Mouse (Mus musculus): Measurements from ENCODE around the gene Bcl7c. TPM values are rescaled to one million over a fixed set of nuclear protein-coding genes. Genes with fewer than 3 reads are reported as not detected.

Bcl7c gene
- polyA plus RNA-seq, 1 experiment from 2014 or later = 26.9 TPM

- 72% methylated on average over 4 of the region's 4 CpGs for WGBS (ENCODE audit: insufficient replicate concordance)
- DNase-seq (no peak), ATAC-seq (ENCODE audit: low read depth) (no peak)
These were observed 6.1 kb upstream of the Bcl7c start for GRCm38 (mm10) chr7:127714816-127715215.

GRCm38 (mm10) chr7:127712461-127713385, 4.0 kb upstream of the Bcl7c start, which contains the start of gene Ctf1:
Ctf1 (plus strand) TSS chr7:127712736.
- peak within 1 kb of the TSS; percentile 69 for H3K4me2 ChIP-seq
- 5% methylated on average over 28 of the region's 28 CpGs for WGBS (ENCODE audit: insufficient replicate concordance)
- DNase-seq = peak; percentile 54
- H3K27me3 ChIP-seq = peaks cover 10% of the 10 kb centered on the region
- H3K4me1 ChIP-seq (replicated peaks) = peaks cover 48% of the 10 kb centered on the region
- no peak for ATAC-seq (ENCODE audit: low read depth)
- peak within 1 kb of the TSS; percentile 74 for H3K27ac ChIP-seq
- no peaks in the 10 kb centered on the region for H3K9me3 ChIP-seq (replicated peaks)
- H3K36me3 ChIP-seq = no peaks in the 10 kb centered on the region
- peak within 1 kb of the TSS; percentile 48 for H3K4me3 ChIP-seq (replicated peaks)
- peak within 1 kb of the TSS; percentile 61 for H3K9ac ChIP-seq

More at GRCm38 (mm10) chr7:127714816-127715215, 6.1 kb upstream of the Bcl7c start:
- H3K4me3 ChIP-seq (replicated peaks) = no peak overlapping the region
- H3K4me2 ChIP-seq = no peak overlapping the region
- peaks cover 11% of the 10 kb centered on the region for H3K27me3 ChIP-seq
- no peaks in the 10 kb centered on the region for H3K9me3 ChIP-seq (replicated peaks)
- H3K9ac ChIP-seq = no peak overlapping the region
- H3K27ac ChIP-seq = no peak overlapping the region
- H3K4me1 ChIP-seq (replicated peaks) = peaks cover 33% of the 10 kb centered on the region
- no peaks in the 10 kb centered on the region for H3K36me3 ChIP-seq

- no peak for ATAC-seq (ENCODE audit: low read depth)
- WGBS (ENCODE audit: insufficient replicate concordance) = 49% methylated on average over 3 of the region's 3 CpGs
These were observed 2.7 kb upstream of the Bcl7c start for GRCm38 (mm10) chr7:127711456-127711855.

GRCm38 (mm10) chr7:127711031-127711430, 2.3 kb upstream of the Bcl7c start:
- peaks cover 6% of the 10 kb centered on the region for H3K36me3 ChIP-seq
- H3K4me3 ChIP-seq (replicated peaks) = no peak overlapping the region
- H3K27ac ChIP-seq = 0 out of 2 replicates have a peak overlapping the region, but pooled peaks have one; percentile 15
- H3K4me2 ChIP-seq = no peak overlapping the region
- no peak overlapping the region for H3K9ac ChIP-seq
- ATAC-seq (ENCODE audit: low read depth) (no peak), DNase-seq (no peak)
- H3K9me3 ChIP-seq (replicated peaks) = no peaks in the 10 kb centered on the region
- no peaks in the 10 kb centered on the region for H3K27me3 ChIP-seq
- 86% methylated on average over 3 of the region's 3 CpGs for WGBS (ENCODE audit: insufficient replicate concordance)
- peaks cover 47% of the 10 kb centered on the region for H3K4me1 ChIP-seq (replicated peaks)

More at GRCm38 (mm10) chr7:127711456-127711855, 2.7 kb upstream of the Bcl7c start:
- Histone ChIP-seq H3K9ac (no peak overlapping the region), H3K27ac (peak overlapping the region; percentile 74; the same call in 1 of the 2 replicates), H3K4me1 (replicated peaks) (peaks cover 47% of the 10 kb centered on the region), H3K27me3 (no peaks in the 10 kb centered on the region), H3K4me2 (no peak overlapping the region), H3K36me3 (peaks cover 1% of the 10 kb centered on the region; the same call in 1 of the 2 replicates), H3K4me3 (replicated peaks) (no peak overlapping the region), H3K9me3 (replicated peaks) (no peaks in the 10 kb centered on the region)
- DNase-seq = no peak

GRCm38 (mm10) chr7:127709261-127709979, 687 bp upstream of the Bcl7c start:
- peaks cover 15% of the 10 kb centered on the region for H3K36me3 ChIP-seq
- peak overlapping the region; percentile 89 for H3K27ac ChIP-seq
- H3K9me3 ChIP-seq (replicated peaks) = no peaks in the 10 kb centered on the region
- H3K4me2 ChIP-seq = peak overlapping the region; percentile 97
- peaks cover 49% of the 10 kb centered on the region for H3K4me1 ChIP-seq (replicated peaks)
- H3K4me3 ChIP-seq (replicated peaks) = peak overlapping the region; percentile 77
- DNase-seq (no peak), ATAC-seq (ENCODE audit: low read depth) (no peak)
- H3K27me3 ChIP-seq = no peaks in the 10 kb centered on the region
- H3K9ac ChIP-seq = peak overlapping the region; percentile 84
- WGBS (ENCODE audit: insufficient replicate concordance) = 61% methylated on average over 5 of the region's 5 CpGs

GRCm38 (mm10) chr7:127707957-127708206, 851 bp downstream of the Bcl7c start:
- peak overlapping the region; percentile 97 for H3K4me2 ChIP-seq
- H3K36me3 ChIP-seq = peaks cover 29% of the 10 kb centered on the region
- WGBS (ENCODE audit: insufficient replicate concordance) = under 1% methylated on average over 5 of the region's 5 CpGs
- H3K9me3 ChIP-seq (replicated peaks) = no peaks in the 10 kb centered on the region
- peak overlapping the region; percentile 84 for H3K9ac ChIP-seq
- H3K4me3 ChIP-seq (replicated peaks) = peak overlapping the region; percentile 77
- H3K27ac ChIP-seq = peak overlapping the region; percentile 89
- DNase-seq (no peak), ATAC-seq (ENCODE audit: low read depth) (no peak; the same call in 1 of the 2 replicates)
- H3K27me3 ChIP-seq = no peaks in the 10 kb centered on the region
- H3K4me1 ChIP-seq (replicated peaks) = peaks cover 58% of the 10 kb centered on the region

- no peaks in the 10 kb centered on the region for H3K9me3 ChIP-seq (replicated peaks)
- DNase-seq (no peak), ATAC-seq (ENCODE audit: low read depth) (no peak)
- H3K4me3 ChIP-seq (replicated peaks) = peak overlapping the region; percentile 77
- peaks cover 56% of the 10 kb centered on the region for H3K4me1 ChIP-seq (replicated peaks)
- peak overlapping the region; percentile 84 for H3K9ac ChIP-seq
- peak overlapping the region; percentile 89 for H3K27ac ChIP-seq
- H3K36me3 ChIP-seq = peaks cover 30% of the 10 kb centered on the region
- 32% methylated on average over 22 of the region's 22 CpGs for WGBS (ENCODE audit: insufficient replicate concordance)
- H3K27me3 ChIP-seq = no peaks in the 10 kb centered on the region
- H3K4me2 ChIP-seq = peak overlapping the region; percentile 97
These were observed 1.4 kb downstream of the Bcl7c start for GRCm38 (mm10) chr7:127707045-127707956.

- H3K4me1 ChIP-seq (replicated peaks) = peaks cover 50% of the 10 kb centered on the region
- ATAC-seq (ENCODE audit: low read depth) = no peak
- no peak for DNase-seq
- H3K9me3 ChIP-seq (replicated peaks) = no peaks in the 10 kb centered on the region
- WGBS (ENCODE audit: insufficient replicate concordance) = 68% methylated on average over 4 of the region's 4 CpGs
- no peak overlapping the region for H3K9ac ChIP-seq
- H3K4me2 ChIP-seq = no peak overlapping the region
- H3K27ac ChIP-seq = no peak overlapping the region
- no peak overlapping the region for H3K4me3 ChIP-seq (replicated peaks)
- H3K27me3 ChIP-seq = no peaks in the 10 kb centered on the region
- H3K36me3 ChIP-seq = peaks cover 30% of the 10 kb centered on the region
These were observed 3.0 kb downstream of the Bcl7c start for GRCm38 (mm10) chr7:127705706-127706105.

GRCm38 (mm10) chr7:127704598-127704997, 4.1 kb downstream of the Bcl7c start:
- no peak overlapping the region for H3K4me2 ChIP-seq
- WGBS (ENCODE audit: insufficient replicate concordance) = 63% methylated on average over 6 of the region's 6 CpGs
- H3K27ac ChIP-seq = no peak overlapping the region; the same call in 1 of the 2 replicates

GRCm38 (mm10) chr7:127703561-127704178, 5.1 kb downstream of the Bcl7c start:
- Histone ChIP-seq H3K4me1 (replicated peaks) (peaks cover 48% of the 10 kb centered on the region), H3K27ac (no peak overlapping the region), H3K4me3 (replicated peaks) (no peak overlapping the region), H3K9me3 (replicated peaks) (no peaks in the 10 kb centered on the region), H3K9ac (no peak overlapping the region), H3K4me2 (no peak overlapping the region), H3K36me3 (peaks cover 30% of the 10 kb centered on the region), H3K27me3 (no peaks in the 10 kb centered on the region)
- ATAC-seq (ENCODE audit: low read depth) = no peak
- no peak for DNase-seq
- WGBS (ENCODE audit: insufficient replicate concordance) = 74% methylated on average over 8 of the region's 8 CpGs

More at GRCm38 (mm10) chr7:127704598-127704997, 4.1 kb downstream of the Bcl7c start:
- Histone ChIP-seq H3K36me3 (peaks cover 30% of the 10 kb centered on the region), H3K4me1 (replicated peaks) (peaks cover 57% of the 10 kb centered on the region), H3K4me3 (replicated peaks) (no peak overlapping the region), H3K27me3 (no peaks in the 10 kb centered on the region), H3K9me3 (replicated peaks) (no peaks in the 10 kb centered on the region), H3K9ac (no peak overlapping the region)
- ATAC-seq (ENCODE audit: low read depth) (no peak), DNase-seq (no peak)
